Mouse (Mus musculus) olfactory bulb, adult 2 months (tissue): ENCODE results near the gene Plekhj1. TPM values are rescaled to one million over a fixed set of nuclear protein-coding genes. Genes with fewer than 3 reads are reported as not detected.

Experiments
- H3K27ac ChIP-seq: fragments of 200-500 bp; 2 replicates; pipeline ENCODE4 v1.5.1; 2012; ENCODE audit warnings: low read depth, low read length; ENCODE audit not compliant: insufficient read depth
- H3K4me1 ChIP-seq: fragments of 200-500 bp; 2 replicates; pipeline ENCODE4 v1.6.1; 2012; ENCODE audit warnings: low read length; ENCODE audit not compliant: control insufficient read depth, insufficient read depth
- H3K4me3 ChIP-seq: fragments of 200-500 bp; 2 replicates; pipeline ENCODE4 v1.5.1; 2012; ENCODE audit warnings: mild to moderate bottlenecking, low read depth, low read length, moderate library complexity; ENCODE audit not compliant: insufficient read depth
- CTCF ChIP-seq: fragments of 200-500 bp; IDR thresholded peaks from 2 replicates; pipeline ENCODE4 v1.5.1; 2012; ENCODE audit warnings: low read depth, mild to moderate bottlenecking, low read length, moderate library complexity; ENCODE audit not compliant: insufficient read depth
- POLR2A ChIP-seq: fragments of 200-500 bp; IDR thresholded peaks from 2 replicates; pipeline ENCODE4 v1.6.1; 2012; ENCODE audit warnings: mild to moderate bottlenecking, low read depth, low read length, moderate library complexity; ENCODE audit not compliant: insufficient read depth
- WGBS: fragments of 180-500 bp; shearing (Covaris S2); methylation state at CpG from one replicate; pipeline ENCODE4 v1.1.7; 2018; 5-methylcytosine and 5-hydroxymethylcytosine counted together
- polyA plus RNA-seq: library from polyadenylated mRNA; stranded (reverse); fragments of >200 nt; gene quantifications from 2 replicates; pipeline ENCODE4 v1.2.4, GENCODE M21; 2012; ENCODE audit warnings: low replicate concordance; ENCODE audit not compliant: missing spikeins, insufficient read depth, insufficient read length

Plekhj1 gene
- polyA plus RNA-seq, 1 experiment = not detected

- peaks cover 17% of the 10 kb centered on the region; the same call in 1 of the 2 replicates for H3K4me1 ChIP-seq
- H3K27ac ChIP-seq = peak overlapping the region; percentile 79; the same call in 1 of the 2 replicates
- no peak for TF ChIP-seq POLR2A
- WGBS = under 1% methylated on average over 18 of the region's 18 CpGs
- H3K4me3 ChIP-seq = peak overlapping the region; percentile 87
Measured at GRCm38 (mm10) chr10:80799070-80799566, 692 bp upstream of the Plekhj1 start.

- WGBS = 2% methylated on average over 59 of the region's 59 CpGs
Measured at GRCm38 (mm10) chr10:80797186-80798149, 958 bp downstream of the Plekhj1 start.

GRCm38 (mm10) chr10:80796307-80796848, 2.0 kb downstream of the Plekhj1 start:
- H3K4me1 ChIP-seq = peaks cover 26% of the 10 kb centered on the region; the same call in 1 of the 2 replicates
- no peak overlapping the region for H3K27ac ChIP-seq
- 73% methylated on average over 9 of the region's 9 CpGs for WGBS
- H3K4me3 ChIP-seq = no peak overlapping the region
- TF ChIP-seq POLR2A (no peak), CTCF (no peak)

More at GRCm38 (mm10) chr10:80797186-80798149, 958 bp downstream of the Plekhj1 start:
- Histone ChIP-seq H3K4me3 (peak overlapping the region; percentile 87), H3K27ac (peak overlapping the region; percentile 99), H3K4me1 (peaks cover 18% of the 10 kb centered on the region; the same call in 1 of the 2 replicates)
- no peak for TF ChIP-seq POLR2A
- no peak for TF ChIP-seq CTCF

- Histone ChIP-seq H3K4me1 (peaks cover 18% of the 10 kb centered on the region; the same call in 1 of the 2 replicates), H3K27ac (no peak overlapping the region), H3K4me3 (no peak overlapping the region)
- WGBS = 75% methylated on average over 8 of the region's 8 CpGs
- TF ChIP-seq POLR2A (no peak), CTCF (no peak)
Measured at GRCm38 (mm10) chr10:80794750-80795149, 3.7 kb downstream of the Plekhj1 start.

GRCm38 (mm10) chr10:80793803-80794202, 4.6 kb downstream of the Plekhj1 start:
- no peak for TF ChIP-seq CTCF
- no peak for TF ChIP-seq POLR2A
- Histone ChIP-seq H3K4me1 (peaks cover 16% of the 10 kb centered on the region; the same call in 1 of the 2 replicates), H3K27ac (no peak overlapping the region), H3K4me3 (no peak overlapping the region)
- 89% methylated on average over 4 of the region's 4 CpGs for WGBS

GRCm38 (mm10) chr10:80793033-80793784, 5.2 kb downstream of the Plekhj1 start:
- TF ChIP-seq CTCF (no peak), POLR2A (no peak)
- Histone ChIP-seq H3K4me1 (peaks cover 16% of the 10 kb centered on the region; the same call in 1 of the 2 replicates), H3K4me3 (no peak overlapping the region), H3K27ac (no peak overlapping the region)
- WGBS = 87% methylated on average over 13 of the region's 13 CpGs

- H3K4me1 ChIP-seq = peaks cover 16% of the 10 kb centered on the region; the same call in 1 of the 2 replicates
- 54% methylated on average over 40 of the region's 41 CpGs for WGBS
- TF ChIP-seq CTCF (no peak), POLR2A (no peak)
- no peak overlapping the region for H3K4me3 ChIP-seq
- no peak overlapping the region for H3K27ac ChIP-seq
Measured at GRCm38 (mm10) chr10:80792175-80793032, 6.0 kb downstream of the Plekhj1 start.
